Mouse (Mus musculus): ENCODE measurements around the gene Klf17.
A peak's percentile ranks its signal among the peaks of the same experiment; 100 is the strongest.

DNA sequence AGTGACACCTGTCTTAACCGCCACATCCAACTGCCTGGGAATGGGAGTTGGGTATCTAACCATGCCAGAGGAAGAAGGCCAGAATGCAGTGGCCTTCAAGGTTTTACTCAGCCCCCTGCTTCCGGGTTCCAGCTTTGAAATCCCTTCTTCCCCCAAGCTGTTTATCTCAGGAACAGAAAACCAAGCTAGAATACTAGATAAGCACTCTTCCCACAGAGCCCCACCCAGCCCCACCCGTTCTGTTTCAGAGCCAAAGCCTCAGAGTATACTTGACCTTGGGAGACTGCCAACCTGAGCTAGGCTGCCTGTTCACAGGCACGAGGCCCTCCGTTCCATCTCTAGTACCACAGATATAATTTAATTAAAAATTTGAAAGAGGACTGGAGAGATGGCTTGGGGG is 41.5 kb upstream of the Klf17 start:
- TF ChIP-seq CTCF (IDR thresholded peaks at IDR 0.05; ENCODE audit: low read depth) (no peak), EP300 (IDR thresholded peaks at IDR 0.05; ENCODE audit: low read depth) (peak; percentile 66)
